Mouse (Mus musculus) kidney, embryonic 15.5 days (tissue): ENCODE results near the gene Coq9. TPM values are rescaled to one million over a fixed set of nuclear protein-coding genes. Genes with fewer than 3 reads are reported as not detected.

Experiments used
- polyA plus RNA-seq: library from polyadenylated mRNA; unstranded; fragments of >200 nt; fragmentation: Nextera tagmentation; extraction: Ambion mirVana; gene quantifications from 2 replicates; pipeline ENCODE4 v1.2.1, GENCODE M21; 2015

Coq9 gene
- polyA plus RNA-seq, 1 experiment from 2014 or later = 83.6 TPM

Other genes with a start within 250 kb of the Coq9 start
- 38.3 and 39.8 TPM in 2 replicates for gene Rspry1, start 236.4 kb upstream of the Coq9 start, polyA plus RNA-seq
- 70.0 and 73.2 TPM in 2 replicates for gene Fam192a, start 236.3 kb upstream of the Coq9 start, polyA plus RNA-seq
- 138 and 142 TPM in 2 replicates for gene Arl2bp, start 171.7 kb upstream of the Coq9 start, polyA plus RNA-seq
- 12.1 and 13.1 TPM in 2 replicates for gene Pllp, start 142.0 kb upstream of the Coq9 start, polyA plus RNA-seq
- gene Ccl22, start 92.7 kb upstream of the Coq9 start, polyA plus RNA-seq = not detected in 2 replicates
- gene Cx3cl1, start 66.3 kb upstream of the Coq9 start, polyA plus RNA-seq = 9.6 and 9.8 TPM in 2 replicates
- not detected in 2 replicates for gene Ccl17, start 27.9 kb upstream of the Coq9 start, polyA plus RNA-seq
- gene Ciapin1, start within 50 bp of the Coq9 start, polyA plus RNA-seq = 115 and 126 TPM in 2 replicates
- 155 and 157 TPM in 2 replicates for gene Polr2c, start 19.1 kb downstream of the Coq9 start, polyA plus RNA-seq
- gene Dok4, start 38.0 kb downstream of the Coq9 start, polyA plus RNA-seq = 27.0 and 32.8 TPM in 2 replicates
- 21.6 and 24.1 TPM in 2 replicates for gene Ccdc102a, start 79.8 kb downstream of the Coq9 start, polyA plus RNA-seq
- 0.05 and 0.13 TPM in 2 replicates for gene Adgrg5, start 85.4 kb downstream of the Coq9 start, polyA plus RNA-seq
- gene Adgrg1, start 136.4 kb downstream of the Coq9 start, polyA plus RNA-seq = 41.7 and 44.8 TPM in 2 replicates
- gene Adgrg3, start 179.4 kb downstream of the Coq9 start, polyA plus RNA-seq = 4.8 TPM in 2 replicates
- gene Drc7, start 216.8 kb downstream of the Coq9 start, polyA plus RNA-seq = not detected in 2 replicates
- gene Katnb1, start 242.9 kb downstream of the Coq9 start, polyA plus RNA-seq = 27.6 and 29.7 TPM in 2 replicates